Mouse (Mus musculus) heart, postnatal 25 days (tissue): Measurements from ENCODE around the gene Edil3. TPM values are rescaled to one million over a fixed set of nuclear protein-coding genes. Genes with fewer than 3 reads are reported as not detected.

Experiments used
- DNase-seq: peaks from one replicate; pipeline ENCODE4 v3.0.0; 2022; ENCODE audit warnings: low spot score
- intact Hi-C: fragments of 180-260 bp; cut with DNase I; formaldehyde crosslinking; loops from one replicate; pipeline ENCODE4 v1.15.1; 2025
- total RNA-seq, 2 experiments: library from RNA; stranded (reverse); gene quantifications; 2 replicates each; pipeline ENCODE4 v1.2.3; 2021

Gene Edil3
- total RNA-seq = under 1 TPM; 0.22 to 0.36 TPM

DNA sequence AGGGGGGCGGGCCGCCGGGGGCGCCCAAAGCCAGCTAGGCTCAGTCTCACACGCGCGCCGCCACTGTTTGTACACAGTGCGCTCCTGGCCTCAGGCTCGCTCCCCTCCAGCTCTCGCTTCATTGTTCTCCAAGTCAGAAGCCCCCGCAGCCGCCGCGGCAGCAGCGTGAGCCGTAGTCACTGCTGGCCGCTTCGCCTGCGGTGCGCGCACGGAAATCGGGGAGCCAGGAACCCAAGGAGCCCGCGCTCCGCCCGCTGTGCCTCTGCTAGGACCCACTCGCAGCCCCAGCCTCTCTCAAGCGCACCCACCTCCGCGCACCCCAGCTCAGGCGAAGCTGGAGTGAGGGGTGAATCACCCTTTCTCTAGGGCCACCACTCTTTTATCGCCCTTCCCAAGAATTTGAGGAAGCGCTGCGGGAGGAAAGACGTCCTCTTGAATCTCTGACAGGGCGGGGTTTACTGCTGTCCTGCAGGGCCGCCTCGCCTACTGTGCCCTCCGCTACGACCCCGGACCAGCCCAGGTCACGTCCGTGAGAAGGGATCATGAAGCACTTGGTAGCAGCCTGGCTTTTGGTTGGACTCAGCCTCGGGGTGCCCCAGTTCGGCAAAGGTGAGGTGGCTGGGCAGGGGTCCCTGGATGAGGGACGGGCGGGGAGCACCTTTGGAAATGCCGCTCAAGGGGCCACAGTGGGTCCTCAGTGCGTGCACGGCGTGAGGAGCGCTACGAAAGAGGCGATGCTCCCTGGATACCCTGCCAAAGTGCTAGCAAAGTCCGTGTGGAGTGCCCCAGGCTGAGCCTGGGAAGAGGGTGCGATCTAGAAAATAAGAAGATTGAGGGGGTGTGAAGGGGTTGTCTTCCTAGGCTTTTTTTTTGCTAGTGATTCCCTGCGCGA is at the start of gene Edil3:
Gene Edil3 (plus strand): TSS at position 33 of the 892 bp plus-strand sequence.
- intact Hi-C loops = no loop called here
- no peak for DNase-seq

DNA sequence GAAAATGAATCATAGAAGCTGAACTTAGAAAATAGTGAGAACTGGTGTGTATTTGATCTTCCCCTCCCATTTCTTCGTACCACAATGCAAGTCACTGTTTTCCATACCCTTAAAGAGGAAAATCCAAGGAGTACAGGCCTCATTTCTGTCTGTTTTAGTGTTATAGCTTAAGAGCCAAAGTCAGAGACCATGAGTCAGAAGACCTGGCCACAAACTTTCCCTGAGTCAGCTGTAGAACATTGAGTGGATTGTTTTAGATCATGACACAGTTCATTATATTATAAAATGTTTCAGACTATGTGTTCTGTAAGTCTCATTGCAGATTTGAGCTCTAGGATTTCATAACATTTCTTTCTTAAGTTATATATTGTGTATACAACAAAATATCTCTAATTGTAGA is 22.1 kb upstream of the Edil3 start:
- no peak for DNase-seq
- intact Hi-C loops = no loop called here

GRCm38 (mm10) chr13:88801006-88801405 is 20.3 kb upstream of the Edil3 start:
- DNase-seq = no peak
- intact Hi-C loops = no loop called here

- intact Hi-C loops = no loop called here
- DNase-seq = no peak
These were observed 15.4 kb upstream of the Edil3 start for GRCm38 (mm10) chr13:88805838-88806237.

GRCm38 (mm10) chr13:88806269-88806668 is 15.0 kb upstream of the Edil3 start:
- intact Hi-C loops = no loop called here
- no peak for DNase-seq

DNA sequence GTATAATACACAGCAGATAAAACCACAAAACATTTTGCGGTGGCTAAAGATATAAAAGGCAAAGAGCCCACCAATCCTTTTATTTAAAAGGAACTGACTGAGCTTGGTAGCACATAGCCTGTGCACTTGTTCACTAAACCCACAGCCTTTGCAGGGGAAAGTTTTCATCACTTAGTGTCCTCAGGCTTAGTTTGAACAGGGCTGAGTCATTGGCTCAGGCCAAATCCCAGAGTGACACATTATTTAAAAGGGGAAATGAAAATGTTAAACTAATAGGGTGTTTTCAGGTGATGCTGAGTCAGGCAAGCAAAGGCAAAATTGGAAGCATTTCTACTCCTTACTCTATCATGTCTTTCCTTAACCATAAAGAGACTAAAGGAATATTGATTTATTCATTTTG is 11.2 kb upstream of the Edil3 start:
- DNase-seq = no peak
- intact Hi-C loops = no loop called here

- DNase-seq = no peak
- intact Hi-C loops = no loop called here
These were observed 475 bp upstream of the Edil3 start for GRCm38 (mm10) chr13:88820686-88821308.

DNA sequence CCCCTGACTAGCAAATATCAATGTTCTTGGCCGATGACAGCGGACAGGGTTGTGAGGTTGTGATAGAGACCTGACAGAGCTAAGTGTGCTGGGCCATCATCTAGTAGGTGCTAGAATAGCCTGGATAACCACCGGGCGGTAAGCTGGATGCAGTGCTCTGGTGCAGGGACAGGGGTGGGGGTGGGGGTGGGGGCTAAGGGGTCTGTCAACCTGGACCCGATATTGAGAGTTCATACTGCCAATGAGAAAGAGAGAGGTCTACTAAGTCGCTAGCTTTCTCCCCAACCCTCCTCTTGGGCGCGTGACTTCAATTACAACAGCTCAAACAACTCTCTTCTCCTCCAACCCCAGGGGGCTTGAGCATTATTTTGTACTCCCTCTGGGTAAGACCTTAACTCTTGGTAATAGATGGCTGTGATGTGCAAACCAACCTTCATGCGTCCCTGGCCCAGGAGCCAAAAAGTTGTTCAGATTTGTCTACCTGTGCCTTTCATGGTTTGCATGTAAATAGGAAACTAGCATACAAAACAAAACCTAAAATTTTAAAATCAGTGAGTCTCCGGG is 1.1 kb downstream of the Edil3 start:
- intact Hi-C loops = no loop called here
- no peak for DNase-seq

GRCm38 (mm10) chr13:88822976-88823521 is 1.8 kb downstream of the Edil3 start:
- no peak for DNase-seq
- intact Hi-C loops = no loop called here

GRCm38 (mm10) chr13:88823522-88824419 is 2.5 kb downstream of the Edil3 start:
- no peak for DNase-seq
- intact Hi-C loops = no loop called here

- no peak for DNase-seq
- intact Hi-C loops = no loop called here
These were observed 3.2 kb downstream of the Edil3 start for GRCm38 (mm10) chr13:88824441-88824840.

- intact Hi-C loops = no loop called here
- no peak for DNase-seq
These were observed 7.1 kb downstream of the Edil3 start for GRCm38 (mm10) chr13:88828362-88828761.

- DNase-seq = no peak
- intact Hi-C loops = no loop called here
These were observed 12.5 kb downstream of the Edil3 start for GRCm38 (mm10) chr13:88833732-88834131.

DNA sequence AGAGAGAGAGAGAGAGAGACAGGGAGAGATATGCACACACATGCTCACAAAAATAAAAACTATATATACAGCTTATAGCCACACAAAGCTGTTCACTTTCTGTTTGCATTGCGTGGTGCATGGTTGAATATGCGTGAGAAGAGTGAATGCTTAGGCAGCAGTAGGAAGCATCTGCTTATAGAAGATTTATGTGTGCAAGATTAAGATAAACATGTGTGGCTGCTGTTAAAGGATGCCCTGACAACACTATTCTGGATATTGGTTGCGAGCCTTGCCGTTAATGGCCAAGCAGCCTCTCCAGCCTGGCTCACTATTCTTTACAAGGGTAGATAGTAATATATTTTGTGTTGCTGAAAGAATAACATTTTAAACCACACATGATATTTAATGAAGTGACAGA is 28.5 kb downstream of the Edil3 start:
- intact Hi-C loops = no loop called here

GRCm38 (mm10) chr13:88879960-88880359 is 58.7 kb downstream of the Edil3 start:
- intact Hi-C loops = no loop called here

More for the DNA sequence above, 28.5 kb downstream of the Edil3 start:
- DNase-seq = no peak

GRCm38 (mm10) chr13:88890728-88891127 is 69.5 kb downstream of the Edil3 start:
- intact Hi-C loops = no loop called here
- no peak for DNase-seq

More at GRCm38 (mm10) chr13:88879960-88880359, 58.7 kb downstream of the Edil3 start:
- no peak for DNase-seq

GRCm38 (mm10) chr13:88900046-88900445 is 78.8 kb downstream of the Edil3 start:
- intact Hi-C loops = no loop called here
- DNase-seq = no peak

DNA sequence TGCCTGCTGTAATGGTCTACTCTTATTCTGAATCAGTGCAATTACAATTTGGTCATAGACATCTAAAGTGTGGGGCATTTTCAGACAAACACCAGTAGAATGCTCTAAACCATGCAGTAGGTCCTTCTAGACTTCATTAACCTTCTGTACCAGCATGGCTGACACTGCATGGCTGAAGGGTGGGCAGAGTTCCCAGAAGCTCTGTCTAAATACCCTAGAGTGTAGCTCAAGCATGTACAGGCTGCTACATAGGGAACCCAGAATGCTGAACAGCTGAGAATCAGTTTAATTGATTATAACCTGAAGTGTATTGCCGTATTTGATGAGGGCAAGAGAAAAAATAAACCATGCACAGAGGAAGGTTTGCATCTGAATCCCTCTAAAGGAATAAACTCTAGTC is 86.1 kb downstream of the Edil3 start:
- intact Hi-C loops = no loop called here
- no peak for DNase-seq

DNA sequence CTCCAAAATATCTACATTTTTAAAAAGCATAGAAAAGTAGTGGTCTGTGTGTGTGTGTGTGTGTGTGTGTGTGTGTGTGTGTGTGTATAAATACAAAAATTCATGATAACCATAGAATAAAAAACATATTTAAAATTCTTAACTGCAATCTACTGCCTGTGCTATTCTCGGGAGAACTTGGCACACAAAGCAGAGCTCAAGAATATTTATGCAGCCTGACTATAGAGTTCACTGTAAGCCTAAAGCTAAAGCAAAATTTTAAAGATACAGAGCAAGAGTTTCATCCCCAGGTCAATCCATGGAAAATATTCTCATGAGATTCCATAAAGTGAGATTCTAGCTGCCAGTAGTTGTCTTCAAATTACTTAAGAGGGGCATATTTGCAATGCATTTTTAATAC is 86.9 kb downstream of the Edil3 start:
- intact Hi-C loops = no loop called here
- no peak for DNase-seq

DNA sequence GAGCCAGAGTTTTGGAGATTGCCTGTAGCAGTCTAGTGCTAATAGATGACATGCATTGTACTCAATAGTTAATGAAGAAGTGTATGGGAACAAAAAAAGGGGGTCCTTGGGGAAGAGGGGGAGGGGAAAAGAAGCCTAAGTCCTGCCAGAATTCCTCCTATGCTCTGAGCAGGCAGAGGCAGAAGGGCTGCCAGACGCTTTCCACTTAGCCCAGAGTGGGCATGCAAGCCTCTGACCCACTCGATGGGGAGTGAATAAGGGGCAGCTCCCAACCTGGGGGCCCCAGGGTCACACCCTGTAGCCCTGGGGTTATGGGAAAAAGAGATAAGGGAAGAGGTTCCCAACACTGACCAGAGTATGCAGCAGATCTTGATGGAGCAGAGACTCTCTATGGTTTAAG is 95.2 kb downstream of the Edil3 start:
- intact Hi-C loops = no loop called here
- no peak for DNase-seq
